Mouse (Mus musculus) stomach, postnatal 0 days (tissue): ENCODE data around the gene Bex1.

ENCODE experiments used
- CTCF ChIP-seq: IDR thresholded peaks from 2 replicates; pipeline ENCODE4 v1.5.1; 2016; ENCODE audit warnings: antibody characterized with exemption, low read depth, mild to moderate bottlenecking, moderate library complexity
- EP300 ChIP-seq: optimal IDR thresholded peaks from 2 replicates; pipeline ENCODE3; 2016; ENCODE audit warnings: antibody characterized with exemption

- TF ChIP-seq EP300 (no peak), CTCF (no peak)
Observed at GRCm38 (mm10) chrX:136213396-136213795, 1.9 kb downstream of the Bex1 start.
